Mouse (Mus musculus): Measurements from ENCODE around the gene Olfr1275. TPM values are rescaled to one million over a fixed set of nuclear protein-coding genes. Genes with fewer than 3 reads are reported as not detected.

Olfr1275 gene
- not detected in 2 replicates for polyA plus RNA-seq (2015; fragmentation: Nextera tagmentation; extraction: Ambion mirVana)

- H3K9ac ChIP-seq: no peak within 1 kb of the TSS
- H3K36me3 ChIP-seq: no peaks in the 10 kb centered on the region
- H3K9me3 ChIP-seq: no peaks in the 10 kb centered on the region
- H3K27ac ChIP-seq: no peak within 1 kb of the TSS
- H3K4me1 ChIP-seq: no peaks in the 10 kb centered on the region
- H3K4me2 ChIP-seq: no peak within 1 kb of the TSS
- 67% methylated on average over 1 of the region's 1 CpGs for WGBS
- no peak for ATAC-seq (ENCODE audit: insufficient read depth, low FRiP score, low read depth)
- no peaks in the 10 kb centered on the region for H3K27me3 ChIP-seq (replicated peaks)
- no peak within 1 kb of the TSS for H3K4me3 ChIP-seq (replicated peaks)
Measured at GRCm38 (mm10) chr2:111235186-111235585, at the start of gene Olfr1275. Olfr1275 (minus strand) TSS chr2:111235286.

- Histone ChIP-seq H3K27ac (no peak within 1 kb of the TSS), H3K9ac (no peak within 1 kb of the TSS), H3K9me3 (no peaks in the 10 kb centered on the region), H3K4me3 (replicated peaks) (no peak within 1 kb of the TSS), H3K36me3 (no peaks in the 10 kb centered on the region), H3K4me2 (no peak within 1 kb of the TSS), H3K4me1 (no peaks in the 10 kb centered on the region), H3K27me3 (replicated peaks) (no peaks in the 10 kb centered on the region)
- no peak for ATAC-seq (ENCODE audit: insufficient read depth, low FRiP score, low read depth)
- WGBS: 81% methylated on average over 2 of the region's 2 CpGs
Measured at GRCm38 (mm10) chr2:111274006-111274405, 38.9 kb upstream of the Olfr1275 start, which contains the start of gene Olfr1277. Olfr1277 (minus strand) TSS chr2:111274106.

GRCm38 (mm10) chr2:111254216-111254615 is 19.1 kb upstream of the Olfr1275 start, which contains the start of gene Olfr1276:
Olfr1276 (plus strand) TSS chr2:111254516.
- H3K4me2 ChIP-seq: no peak within 1 kb of the TSS
- H3K4me3 ChIP-seq (replicated peaks): no peak within 1 kb of the TSS
- no peaks in the 10 kb centered on the region for H3K27me3 ChIP-seq (replicated peaks)
- H3K4me1 ChIP-seq: no peaks in the 10 kb centered on the region
- H3K27ac ChIP-seq: no peak within 1 kb of the TSS
- no peaks in the 10 kb centered on the region for H3K9me3 ChIP-seq
- ATAC-seq (ENCODE audit: insufficient read depth, low FRiP score, low read depth): no peak
- no peaks in the 10 kb centered on the region for H3K36me3 ChIP-seq
- H3K9ac ChIP-seq: no peak within 1 kb of the TSS

GRCm38 (mm10) chr2:111229502-111229901 is 5.6 kb downstream of the Olfr1275 start, which contains the start of gene 4930430A15Rik:
4930430A15Rik (minus strand) TSS chr2:111229602.
- 79% methylated on average over 6 of the region's 6 CpGs for WGBS
- ATAC-seq (ENCODE audit: insufficient read depth, low FRiP score, low read depth): no peak
- H3K27ac ChIP-seq: no peak within 1 kb of the TSS
- H3K4me3 ChIP-seq (replicated peaks): no peak within 1 kb of the TSS
- no peaks in the 10 kb centered on the region for H3K27me3 ChIP-seq (replicated peaks)
- H3K4me1 ChIP-seq: no peaks in the 10 kb centered on the region
- no peaks in the 10 kb centered on the region for H3K36me3 ChIP-seq
- no peak within 1 kb of the TSS for H3K4me2 ChIP-seq
- no peak within 1 kb of the TSS for H3K9ac ChIP-seq
- H3K9me3 ChIP-seq: no peaks in the 10 kb centered on the region

- Histone ChIP-seq H3K27me3 (replicated peaks) (no peaks in the 10 kb centered on the region), H3K4me3 (replicated peaks) (no peak overlapping the region), H3K4me2 (no peak overlapping the region), H3K4me1 (no peaks in the 10 kb centered on the region), H3K36me3 (no peaks in the 10 kb centered on the region), H3K9ac (no peak overlapping the region), H3K9me3 (no peaks in the 10 kb centered on the region), H3K27ac (no peak overlapping the region)
- no peak for ATAC-seq (ENCODE audit: insufficient read depth, low FRiP score, low read depth)
- 90% methylated on average over 11 of the region's 11 CpGs for WGBS
Measured at GRCm38 (mm10) chr2:111182068-111182467, 53.0 kb downstream of the Olfr1275 start.

Other genes with a start within 250 kb of the Olfr1275 start
- gene Gm13941, start 129.3 kb downstream of the Olfr1275 start, polyA plus RNA-seq (2015; fragmentation: Nextera tagmentation; extraction: Ambion mirVana): not detected in 2 replicates
- gene Gm15130, start 82.3 kb downstream of the Olfr1275 start, polyA plus RNA-seq (2015; fragmentation: Nextera tagmentation; extraction: Ambion mirVana): not detected in 2 replicates
- gene 4930430A15Rik, start 5.7 kb downstream of the Olfr1275 start, polyA plus RNA-seq (2015; fragmentation: Nextera tagmentation; extraction: Ambion mirVana): not detected in 2 replicates
- gene Olfr1276, start 19.2 kb upstream of the Olfr1275 start, polyA plus RNA-seq (2015; fragmentation: Nextera tagmentation; extraction: Ambion mirVana): not detected in 2 replicates
- gene Olfr1277, start 38.8 kb upstream of the Olfr1275 start, polyA plus RNA-seq (2015; fragmentation: Nextera tagmentation; extraction: Ambion mirVana): not detected in 2 replicates
- gene Olfr1278, start 54.9 kb upstream of the Olfr1275 start, polyA plus RNA-seq (2015; fragmentation: Nextera tagmentation; extraction: Ambion mirVana): not detected in 2 replicates
- gene Olfr1279, start 65.3 kb upstream of the Olfr1275 start, polyA plus RNA-seq (2015; fragmentation: Nextera tagmentation; extraction: Ambion mirVana): not detected in 2 replicates
- not detected in 2 replicates for gene Olfr1280, start 78.7 kb upstream of the Olfr1275 start, polyA plus RNA-seq (2015; fragmentation: Nextera tagmentation; extraction: Ambion mirVana)
- not detected in 2 replicates for gene Olfr1281, start 91.2 kb upstream of the Olfr1275 start, polyA plus RNA-seq (2015; fragmentation: Nextera tagmentation; extraction: Ambion mirVana)
- gene Olfr1282, start 100.8 kb upstream of the Olfr1275 start, polyA plus RNA-seq (2015; fragmentation: Nextera tagmentation; extraction: Ambion mirVana): not detected in 2 replicates
- not detected in 2 replicates for gene Olfr1283, start 131.5 kb upstream of the Olfr1275 start, polyA plus RNA-seq (2015; fragmentation: Nextera tagmentation; extraction: Ambion mirVana)
- not detected in 2 replicates for gene Olfr1284, start 140.2 kb upstream of the Olfr1275 start, polyA plus RNA-seq (2015; fragmentation: Nextera tagmentation; extraction: Ambion mirVana)
- not detected in 2 replicates for gene Olfr1286, start 187.8 kb upstream of the Olfr1275 start, polyA plus RNA-seq (2015; fragmentation: Nextera tagmentation; extraction: Ambion mirVana)
- not detected in 2 replicates for gene Olfr1287, start 213.9 kb upstream of the Olfr1275 start, polyA plus RNA-seq (2015; fragmentation: Nextera tagmentation; extraction: Ambion mirVana)
- not detected in 2 replicates for gene Olfr1288, start 238.8 kb upstream of the Olfr1275 start, polyA plus RNA-seq (2015; fragmentation: Nextera tagmentation; extraction: Ambion mirVana)
- not detected in 2 replicates for gene Olfr1289, start 245.5 kb upstream of the Olfr1275 start, polyA plus RNA-seq (2015; fragmentation: Nextera tagmentation; extraction: Ambion mirVana)